Mouse (Mus musculus) bone marrow, adult 2 months (tissue): ENCODE data around the gene Cacnb1.

Experiments
- CTCF ChIP-seq: fragments of 200-500 bp; IDR thresholded peaks from 2 replicates; pipeline ENCODE4 v1.5.1; 2011; ENCODE audit warnings: low read length, control low read depth; ENCODE audit not compliant: control insufficient read depth, insufficient read depth
- POLR2A ChIP-seq: fragments of 200-500 bp; IDR thresholded peaks from 2 replicates; pipeline ENCODE4 v1.6.1; 2011; ENCODE audit warnings: low read depth, mild to moderate bottlenecking, control low read depth, low read length, borderline replicate concordance; ENCODE audit not compliant: control insufficient read depth

DNA sequence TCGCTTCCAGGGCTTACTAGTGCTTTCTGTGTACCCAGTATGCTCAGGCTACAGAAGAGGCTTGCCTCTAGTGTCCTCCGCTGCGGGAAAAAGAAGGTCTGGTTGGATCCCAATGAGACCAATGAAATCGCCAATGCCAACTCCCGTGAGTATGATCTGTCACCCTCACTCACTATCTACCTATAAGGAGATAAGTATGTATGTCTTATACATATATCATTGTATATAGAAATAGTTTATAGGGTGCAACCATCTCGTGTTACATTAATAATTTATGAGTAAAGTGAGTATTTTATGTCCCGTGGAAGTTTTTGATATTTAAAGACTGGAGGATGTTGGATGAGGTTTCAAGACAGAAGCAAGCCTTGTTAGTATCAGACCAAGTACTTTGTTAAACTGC lies 5.0 kb upstream of the Cacnb1 start:
- no peak for TF ChIP-seq CTCF
- TF ChIP-seq POLR2A = no peak
